Mouse (Mus musculus) gastrocnemius, postnatal 10 days (tissue): Measurements from ENCODE around the gene Vps13c. TPM values are rescaled to one million over a fixed set of nuclear protein-coding genes. Genes with fewer than 3 reads are reported as not detected.
A peak's percentile ranks its signal among the peaks of the same experiment; 100 is the strongest.

Experiments used
- DNase-seq: peaks from one replicate; pipeline ENCODE4 v3.0.0; 2021; ENCODE audit warnings: mixed read lengths
- total RNA-seq, 2 experiments: library from RNA; stranded (reverse); gene quantifications; 2 replicates each; pipeline ENCODE4 v1.2.3; 2021

Gene Vps13c
- total RNA-seq, 2 experiments from 2014 or later, result 26.0 to 26.5 TPM

DNA sequence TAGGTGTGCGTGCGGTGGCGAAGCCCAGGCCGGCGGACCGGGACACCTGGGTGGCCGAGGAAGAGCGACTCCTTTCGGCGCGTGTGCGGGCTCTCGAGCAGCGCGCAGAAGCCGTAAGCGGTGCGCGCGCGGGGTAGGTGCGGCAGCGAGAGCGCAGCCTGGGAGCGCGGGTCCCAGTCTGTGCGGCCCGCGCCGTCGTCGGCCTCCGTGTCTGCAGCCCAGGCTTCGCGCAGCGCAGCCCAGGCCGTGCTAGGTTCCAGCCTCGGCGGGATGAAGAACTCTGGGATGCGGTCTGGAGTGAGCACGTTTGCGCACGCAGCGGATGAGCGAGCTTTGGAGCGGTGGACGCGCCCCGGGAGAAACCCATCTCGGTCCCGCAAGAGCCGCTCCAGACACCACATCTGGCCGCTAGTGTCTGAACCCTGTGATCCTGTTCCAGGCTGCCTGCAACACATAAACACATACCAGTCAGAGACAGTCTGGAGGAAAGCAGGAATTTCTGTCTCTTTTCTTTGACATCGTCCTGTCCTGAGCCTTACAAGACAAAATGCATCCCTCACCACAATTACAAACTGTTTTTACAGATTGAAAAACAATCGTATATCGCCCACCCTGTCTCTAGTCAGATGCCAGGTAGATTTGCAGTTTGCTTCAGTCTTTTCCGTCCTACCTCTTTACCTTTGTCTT is 8.7 kb upstream of the Vps13c start:
- DNase-seq, result peak; percentile 41

- DNase-seq, result peak; percentile 43
These were observed 8.1 kb upstream of the Vps13c start, which contains the start of gene C2cd4a for GRCm38 (mm10) chr9:67832046-67832605. Gene C2cd4a, minus strand, starts transcription at chr9:67832330.

GRCm38 (mm10) chr9:67834535-67834934 is 5.7 kb upstream of the Vps13c start:
- DNase-seq, result no peak

- DNase-seq, result no peak
These were observed 2.9 kb upstream of the Vps13c start for GRCm38 (mm10) chr9:67837311-67837710.

DNA sequence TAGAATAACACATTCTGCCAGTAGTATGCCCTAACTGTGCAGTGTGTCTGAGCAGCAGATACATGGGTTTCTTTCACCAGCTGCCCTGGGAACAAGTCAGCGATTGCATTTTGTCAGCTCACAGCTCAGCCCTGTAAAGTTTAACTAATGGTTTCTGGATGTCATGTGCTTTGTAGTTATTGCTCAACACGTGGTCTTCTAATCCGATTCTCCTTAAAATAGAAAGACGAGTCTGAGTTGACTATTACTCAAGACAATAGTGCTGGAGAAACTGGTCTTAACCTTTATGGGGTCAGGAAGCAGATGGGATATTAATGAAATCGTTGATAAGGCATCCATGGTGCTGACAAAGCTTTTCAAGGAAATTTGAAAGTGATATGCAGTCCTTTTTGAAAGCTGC is 2.6 kb downstream of the Vps13c start:
- DNase-seq, result no peak

GRCm38 (mm10) chr9:67845012-67845411 is 4.8 kb downstream of the Vps13c start:
- DNase-seq, result no peak

DNA sequence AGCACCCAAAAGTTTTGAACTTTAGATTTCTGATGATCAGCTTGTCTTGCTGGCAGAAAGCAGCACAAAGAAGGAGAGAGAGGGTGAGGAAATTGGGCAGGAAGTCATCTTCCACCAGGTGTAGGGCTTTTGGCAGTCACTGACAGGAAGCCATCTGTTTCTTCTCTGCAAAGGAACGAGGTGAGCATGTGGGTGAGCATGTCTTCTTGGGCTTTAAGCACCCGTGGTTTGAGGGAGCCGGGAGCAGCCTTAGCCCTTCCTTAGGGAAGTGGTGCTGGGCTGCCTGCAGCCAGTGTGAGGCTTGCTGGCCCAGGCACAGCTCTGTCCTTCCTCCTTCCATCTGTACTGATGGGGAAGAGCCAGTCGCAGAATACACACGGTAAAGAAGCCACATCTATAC is 5.5 kb downstream of the Vps13c start:
- no peak for DNase-seq

- no peak for DNase-seq
These were observed 5.9 kb downstream of the Vps13c start for GRCm38 (mm10) chr9:67846089-67846488.

DNA sequence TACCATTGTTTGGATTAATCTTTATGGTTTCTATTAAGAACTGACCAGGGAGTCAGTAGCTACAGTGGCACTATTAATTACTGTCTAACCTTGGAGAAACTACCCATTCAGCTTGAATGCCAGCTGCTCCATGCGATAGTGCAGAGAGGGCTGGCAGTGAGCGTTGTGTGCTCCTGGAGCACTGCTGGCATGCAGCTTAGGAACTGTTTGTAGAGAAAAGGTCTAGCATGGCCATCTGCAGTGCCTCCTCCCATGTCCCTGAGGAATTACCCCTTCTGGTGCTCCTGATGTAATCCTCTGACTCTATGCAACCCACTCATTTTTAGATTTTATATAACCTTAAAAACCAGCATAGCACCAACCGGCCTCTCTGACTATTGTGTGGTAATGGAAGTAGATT is 7.4 kb downstream of the Vps13c start:
- no peak for DNase-seq

GRCm38 (mm10) chr9:67849397-67849796 is 9.2 kb downstream of the Vps13c start:
- DNase-seq, result no peak

GRCm38 (mm10) chr9:67849846-67850245 is 9.7 kb downstream of the Vps13c start:
- DNase-seq, result no peak

GRCm38 (mm10) chr9:67851150-67851549 is 11.0 kb downstream of the Vps13c start:
- peak; percentile 15 for DNase-seq

GRCm38 (mm10) chr9:67860273-67860672 is 20.1 kb downstream of the Vps13c start:
- no peak for DNase-seq

DNA sequence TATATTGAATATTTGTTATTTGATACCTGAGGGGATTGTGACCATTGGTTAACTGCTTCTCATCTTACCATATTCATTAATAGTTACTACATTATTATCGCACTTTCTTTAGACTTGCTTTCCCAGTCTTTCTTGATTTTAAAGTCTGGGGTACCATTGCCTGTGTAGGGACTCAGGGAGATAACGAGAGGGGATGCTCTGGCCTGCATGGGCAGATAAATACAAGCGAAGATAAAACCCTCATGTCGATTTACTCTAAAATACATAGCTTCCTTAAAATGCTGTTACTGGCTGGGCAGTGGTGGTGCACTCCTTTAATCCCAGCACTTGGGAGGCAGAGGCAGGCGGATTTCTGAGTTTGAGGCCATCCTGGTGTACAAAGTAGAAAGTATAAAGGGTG is 23.1 kb downstream of the Vps13c start:
- no peak for DNase-seq

DNA sequence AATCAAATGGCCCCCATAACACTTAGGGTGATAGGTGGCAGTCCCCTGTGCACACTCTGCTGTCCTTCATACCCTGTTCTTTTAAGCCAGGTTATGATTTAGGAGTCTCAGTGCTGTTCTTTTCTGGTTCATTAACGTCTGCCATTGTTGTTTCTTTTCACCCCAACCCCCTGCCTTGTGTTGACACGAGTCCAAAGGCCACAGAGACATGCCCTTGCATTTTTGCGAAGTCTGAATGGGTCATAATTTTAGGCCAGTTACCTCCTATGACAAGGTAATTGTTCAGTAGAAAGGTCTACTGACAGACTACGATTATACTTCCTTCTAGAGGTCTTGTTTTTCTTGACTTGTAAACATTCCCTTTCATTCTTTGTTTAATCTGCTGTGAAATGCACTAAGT is 23.8 kb downstream of the Vps13c start:
- no peak for DNase-seq

DNA sequence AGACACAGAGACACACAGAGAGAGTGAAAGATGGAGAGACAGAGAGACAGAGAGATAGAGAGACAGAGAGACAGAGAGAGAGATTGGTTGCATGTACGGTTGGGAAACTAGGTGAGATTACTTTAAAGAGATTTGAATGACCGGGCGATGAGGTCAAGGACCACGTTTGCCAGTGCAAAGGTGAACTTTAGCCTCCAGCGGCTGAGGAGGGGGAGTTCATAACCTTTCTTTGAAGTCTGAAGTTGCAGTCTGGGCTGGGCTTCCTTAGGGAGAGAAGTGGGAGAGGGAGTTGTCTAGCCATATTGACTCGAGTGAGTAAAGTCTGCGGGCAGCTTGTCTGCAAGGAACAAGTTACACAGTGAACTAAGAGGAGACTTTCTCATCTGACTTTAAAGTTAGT is 25.2 kb downstream of the Vps13c start:
- DNase-seq, result no peak

- no peak for DNase-seq
These were observed 27.2 kb downstream of the Vps13c start for GRCm38 (mm10) chr9:67867411-67867810.

GRCm38 (mm10) chr9:67869691-67870450 is 29.7 kb downstream of the Vps13c start:
- no peak for DNase-seq

GRCm38 (mm10) chr9:67874522-67875222 is 34.5 kb downstream of the Vps13c start:
- DNase-seq, result no peak

- peak; percentile 15 for DNase-seq
These were observed 35.1 kb downstream of the Vps13c start for GRCm38 (mm10) chr9:67875337-67875736.

DNA sequence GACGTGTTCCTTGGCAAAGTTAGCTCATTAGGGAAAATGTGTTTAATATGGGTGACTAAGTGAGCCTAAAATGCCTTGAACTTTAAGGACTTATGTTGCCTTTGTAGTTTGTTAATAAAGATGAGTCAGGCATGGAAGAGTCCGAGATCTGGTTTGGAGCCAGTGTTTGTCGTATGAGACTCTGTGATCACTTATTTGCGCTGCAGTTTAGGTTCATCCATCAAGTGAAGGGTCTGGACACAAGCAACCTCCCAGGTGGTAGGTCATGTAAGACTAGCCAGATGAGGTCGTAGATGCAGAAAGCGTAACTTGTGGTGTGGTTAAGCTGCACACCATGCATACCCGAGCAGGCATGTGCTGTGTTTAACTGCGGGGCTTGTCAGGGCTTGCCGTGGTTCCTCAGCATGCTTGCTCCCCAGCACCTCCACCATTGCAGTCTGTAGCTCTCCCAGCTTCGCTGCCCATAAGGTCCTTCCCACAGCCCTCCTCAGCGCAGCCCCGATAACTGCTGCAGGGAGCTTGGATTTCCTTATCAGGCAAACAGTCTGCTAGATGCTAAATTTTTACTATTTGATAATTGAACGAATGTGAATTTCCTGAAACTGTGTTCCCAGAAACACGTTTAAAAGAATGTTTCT is 37.0 kb downstream of the Vps13c start:
- no peak for DNase-seq

- no peak for DNase-seq
These were observed 38.1 kb downstream of the Vps13c start for GRCm38 (mm10) chr9:67878197-67878769.
